Mouse (Mus musculus) lung, adult 2 months (tissue): ENCODE measurements at regions not wholly inside any gene's neighbourhood (a gene's known extent, or its start where the extent isn't known, plus 50 kb on each side); places are given as distances from the start of the nearest gene placed in this dataset.

Source experiments
- DNase-seq: peaks from one replicate; pipeline ENCODE4 v3.0.0; 2022
- H3K4me1 ChIP-seq: fragments of 200-500 bp; 2 replicates; pipeline ENCODE4 v1.6.1; 2011; ENCODE audit warnings: low read length; ENCODE audit not compliant: control insufficient read depth, insufficient read depth
- H3K4me3 ChIP-seq: fragments of 200-500 bp; replicated peaks from 2 replicates; pipeline ENCODE3; 2011; ENCODE audit warnings: low read depth, mild to moderate bottlenecking, control low read depth, low read length; ENCODE audit errors: extremely low read depth
- CTCF ChIP-seq: fragments of 200-500 bp; IDR thresholded peaks from 2 replicates; pipeline ENCODE4 v1.5.1; 2011; ENCODE audit warnings: mild to moderate bottlenecking, low read length, control low read depth; ENCODE audit not compliant: insufficient read depth
- POLR2A ChIP-seq: fragments of 200-500 bp; IDR thresholded peaks from 2 replicates; pipeline ENCODE4 v1.6.1; 2011; ENCODE audit warnings: low read depth, mild to moderate bottlenecking, control low read depth, low read length, borderline replicate concordance; ENCODE audit errors: extremely low read depth
- WGBS: fragments of 180-500 bp; shearing (Covaris S2); methylation state at CpG from one replicate; pipeline ENCODE4 v1.1.7; 2018; 5-methylcytosine and 5-hydroxymethylcytosine counted together

DNA sequence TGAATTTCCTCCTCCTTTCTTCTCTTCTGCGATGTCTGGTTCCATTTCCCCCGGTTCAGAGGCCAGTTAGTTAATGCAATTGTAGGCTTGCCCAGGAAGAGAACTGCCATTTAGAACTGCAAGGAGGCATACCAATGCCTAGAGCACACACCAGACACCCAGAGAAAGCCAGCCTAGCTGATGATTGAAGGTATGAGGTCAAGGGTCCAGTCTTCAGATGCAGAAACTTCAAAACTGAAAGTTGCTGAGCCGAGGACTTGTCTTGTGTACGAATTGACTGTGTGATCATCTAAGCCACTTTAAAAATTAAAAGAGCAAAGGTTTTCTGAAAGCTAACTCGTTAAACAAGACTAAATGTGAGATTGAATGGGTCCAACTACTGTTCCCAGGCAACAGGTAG lies 542.5 kb upstream of the Map3k7 start:
- DNase-seq, result no peak
- WGBS, result 61% methylated on average over 5 of the region's 5 CpGs
- Histone ChIP-seq H3K4me3 (no peak overlapping the region), H3K4me1 (no peaks in the 10 kb centered on the region; the same call in 1 of the 2 replicates)
- no peak for TF ChIP-seq CTCF
- no peak for TF ChIP-seq POLR2A

DNA sequence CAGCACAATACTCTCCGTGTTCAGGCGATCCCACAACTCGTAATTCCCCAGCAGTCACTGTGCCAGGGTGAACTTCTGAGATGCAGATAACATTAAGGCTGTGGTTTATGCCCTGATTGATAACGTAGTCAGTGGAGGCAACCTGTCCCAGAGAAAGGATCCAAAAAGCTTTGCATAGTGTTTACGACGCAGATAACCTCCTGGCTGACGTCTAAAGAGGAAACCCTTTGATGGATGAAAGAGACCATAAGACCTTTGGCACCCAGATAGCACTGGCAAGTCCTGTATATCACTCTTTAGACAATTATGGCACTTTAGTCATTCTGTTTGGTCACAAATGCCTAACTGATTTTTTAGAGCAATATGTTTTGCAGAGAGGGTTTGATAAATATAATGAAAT lies 538.8 kb upstream of the Map3k7 start:
- H3K4me1 ChIP-seq, result no peaks in the 10 kb centered on the region
- no peak overlapping the region for H3K4me3 ChIP-seq
- 44% methylated on average over 7 of the region's 7 CpGs for WGBS
- no peak for DNase-seq
- TF ChIP-seq CTCF, result no peak
- no peak for TF ChIP-seq POLR2A

DNA sequence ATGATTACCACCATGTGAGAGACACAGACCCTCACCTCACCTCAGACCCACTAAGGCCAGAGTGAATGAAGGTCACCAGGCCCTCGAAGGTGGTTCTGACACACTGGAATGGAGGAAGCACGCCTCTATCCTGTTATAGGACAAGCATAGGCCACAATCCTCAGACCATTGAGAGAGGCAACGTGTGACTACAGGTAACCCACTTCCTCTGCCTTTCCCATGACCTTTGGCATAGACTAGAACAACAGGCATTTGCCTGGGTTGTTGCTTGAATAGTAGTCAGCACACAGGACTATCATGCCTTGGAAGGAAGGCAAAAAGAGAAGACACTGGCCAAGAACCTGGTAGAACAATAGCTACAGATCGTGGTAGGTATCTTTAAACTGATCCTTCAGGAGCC lies 538.2 kb upstream of the Map3k7 start:
- Histone ChIP-seq H3K4me3 (no peak overlapping the region), H3K4me1 (no peaks in the 10 kb centered on the region)
- 63% methylated on average over 4 of the region's 4 CpGs for WGBS
- DNase-seq, result no peak
- no peak for TF ChIP-seq POLR2A
- no peak for TF ChIP-seq CTCF

DNA sequence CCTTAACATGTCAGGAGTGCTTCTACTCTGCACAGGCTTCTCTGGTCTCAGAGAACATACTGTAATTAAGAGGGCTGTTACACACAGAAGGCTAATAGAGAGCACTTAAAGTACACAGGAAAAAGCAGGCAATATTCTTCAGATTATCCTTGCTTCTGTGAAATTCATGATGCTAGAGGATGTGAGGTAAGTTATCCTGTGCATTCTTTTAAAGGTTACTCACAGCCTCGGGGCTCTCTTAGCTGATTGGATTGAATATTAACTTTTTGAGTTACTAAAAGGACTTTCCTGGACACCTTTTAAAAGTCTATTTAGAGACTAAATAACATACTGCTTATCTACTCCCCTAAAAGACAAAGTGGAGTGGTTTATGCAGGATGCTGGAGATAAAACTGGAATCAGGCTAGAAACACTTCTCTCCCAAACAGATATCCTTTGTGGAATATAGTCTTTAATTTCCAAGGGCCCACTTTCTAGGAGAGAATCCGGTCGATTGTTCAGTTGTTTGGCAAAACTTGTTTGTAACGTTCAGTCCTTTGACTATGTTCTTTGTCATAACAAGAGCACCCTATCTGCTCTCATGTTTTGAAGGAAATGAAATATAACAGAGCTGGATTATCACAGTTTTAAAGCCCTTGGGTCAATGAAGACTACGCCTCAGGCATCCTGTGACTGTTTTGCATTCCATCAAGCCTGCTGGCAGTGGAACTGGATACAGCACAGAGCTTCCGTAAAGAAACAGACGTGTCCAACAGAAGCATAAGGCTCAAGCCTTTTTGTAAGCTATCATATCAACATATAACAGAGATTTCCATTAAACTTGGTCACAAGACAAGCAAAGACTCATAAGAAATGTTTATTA lies 537.5 kb upstream of the Map3k7 start:
- H3K4me1 ChIP-seq, result no peaks in the 10 kb centered on the region
- H3K4me3 ChIP-seq, result no peak overlapping the region
- DNase-seq, result no peak
- TF ChIP-seq POLR2A (no peak), CTCF (no peak)
- 41% methylated on average over 7 of the region's 7 CpGs for WGBS

DNA sequence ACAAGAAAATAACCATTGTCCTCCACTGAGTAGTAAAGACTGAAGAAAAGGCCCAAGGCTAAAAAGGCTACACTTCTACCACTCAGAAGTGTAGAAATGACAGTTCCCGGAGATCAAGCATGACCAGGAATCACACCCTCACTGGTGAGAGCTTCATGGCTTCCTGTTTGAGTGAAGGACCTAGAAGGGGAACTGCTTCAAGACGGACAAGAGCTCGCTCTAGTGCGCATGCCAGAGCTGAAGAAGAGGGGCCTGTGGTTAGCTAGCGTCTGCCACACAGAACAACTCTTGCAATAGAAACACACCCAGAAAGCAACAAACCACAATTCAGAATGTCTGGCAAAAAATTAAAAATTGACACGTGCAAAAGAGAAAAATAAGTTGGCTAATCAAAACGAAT lies 530.0 kb upstream of the Map3k7 start:
- H3K4me1 ChIP-seq, result no peaks in the 10 kb centered on the region
- H3K4me3 ChIP-seq, result no peak overlapping the region
- WGBS, result 62% methylated on average over 7 of the region's 7 CpGs
- DNase-seq, result no peak
- TF ChIP-seq CTCF (no peak), POLR2A (no peak)

GRCm38 (mm10) chr4:31454898-31455297 lies 509.0 kb upstream of the Map3k7 start:
- no peak for DNase-seq
- peaks cover 6% of the 10 kb centered on the region for H3K4me1 ChIP-seq
- 30% methylated on average over 7 of the region's 7 CpGs for WGBS
- TF ChIP-seq CTCF, result no peak
- no peak for TF ChIP-seq POLR2A
- H3K4me3 ChIP-seq, result no peak overlapping the region

- WGBS, result 8% methylated on average over 4 of the region's 4 CpGs
- peaks cover 6% of the 10 kb centered on the region for H3K4me1 ChIP-seq
- DNase-seq, result no peak
- no peak overlapping the region for H3K4me3 ChIP-seq
- TF ChIP-seq CTCF, result no peak
- TF ChIP-seq POLR2A, result no peak
Observed at GRCm38 (mm10) chr4:31455466-31455865, 508.4 kb upstream of the Map3k7 start.

GRCm38 (mm10) chr4:31462456-31462855 lies 501.4 kb upstream of the Map3k7 start:
- no peak overlapping the region for H3K4me3 ChIP-seq
- WGBS, result 69% methylated on average over 4 of the region's 4 CpGs
- DNase-seq, result no peak
- TF ChIP-seq POLR2A, result no peak
- TF ChIP-seq CTCF, result no peak
- peaks cover 2% of the 10 kb centered on the region; the same call in 1 of the 2 replicates for H3K4me1 ChIP-seq

GRCm38 (mm10) chr4:31463130-31463698 lies 500.7 kb upstream of the Map3k7 start:
- no peak for TF ChIP-seq POLR2A
- TF ChIP-seq CTCF, result no peak
- no peak for DNase-seq
- H3K4me3 ChIP-seq, result no peak overlapping the region
- no peaks in the 10 kb centered on the region for H3K4me1 ChIP-seq
- WGBS, result 63% methylated on average over 5 of the region's 5 CpGs

- TF ChIP-seq POLR2A (no peak), CTCF (no peak)
- H3K4me3 ChIP-seq, result no peak overlapping the region
- DNase-seq, result no peak
- WGBS, result 72% methylated on average over 9 of the region's 9 CpGs
- H3K4me1 ChIP-seq, result no peaks in the 10 kb centered on the region
Observed at GRCm38 (mm10) chr4:31468306-31468705, 495.6 kb upstream of the Map3k7 start.

GRCm38 (mm10) chr4:31469803-31470202 lies 494.1 kb upstream of the Map3k7 start:
- TF ChIP-seq POLR2A, result no peak
- TF ChIP-seq CTCF, result no peak
- H3K4me3 ChIP-seq, result no peak overlapping the region
- no peak for DNase-seq
- 41% methylated on average over 4 of the region's 4 CpGs for WGBS
- no peaks in the 10 kb centered on the region for H3K4me1 ChIP-seq
